Mouse (Mus musculus): Measurements from ENCODE around the gene Tex29.

DNA sequence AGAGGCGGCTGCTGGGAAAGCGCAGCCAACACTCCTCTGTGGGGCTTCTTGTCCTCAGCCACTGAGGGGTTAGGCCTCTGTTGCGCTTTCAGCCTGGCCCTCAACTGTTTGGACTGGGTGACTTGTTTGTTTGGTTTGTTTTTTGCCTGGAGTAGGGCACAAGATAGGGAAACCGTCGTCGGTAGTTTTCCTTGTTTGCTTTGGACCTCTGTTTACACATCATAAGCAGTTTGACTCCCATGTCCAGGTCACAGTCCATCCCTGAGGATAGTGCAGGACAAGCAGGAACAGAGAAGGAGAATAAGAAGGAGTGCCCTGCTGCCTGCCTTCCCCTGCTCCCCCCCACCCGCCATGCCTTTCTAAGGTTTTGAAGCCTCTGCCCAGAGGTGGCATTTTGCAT, 26.5 kb upstream of the Tex29 start:
- TF ChIP-seq MYOG (IDR thresholded peaks at IDR 0.05; ENCODE audit: control insufficient read depth in 1 of 3, insufficient read depth in 1 of 3, insufficient read length in 2 of 3, low read depth in 2 of 3): no peak
- TF ChIP-seq POLR2AphosphoS2 (IDR thresholded peaks at IDR 0.05; ENCODE audit: insufficient read length, low read depth): no peak
- TF ChIP-seq POLR2A (IDR thresholded peaks at IDR 0.05; ENCODE audit: insufficient read length, low read depth): no peak
- TF ChIP-seq E2F4 (IDR thresholded peaks at IDR 0.05; ENCODE audit: insufficient read depth): no peak
- TF ChIP-seq MYOD1 (IDR thresholded peaks at IDR 0.05; ENCODE audit: control insufficient read depth in 1 of 3, insufficient read length in 2 of 3, low read depth in 2 of 3): no peak
- no peak for TF ChIP-seq TCF12 (IDR thresholded peaks at IDR 0.05; ENCODE audit: insufficient read depth, poor library complexity, severe bottlenecking)
- no peak for TF ChIP-seq CEBPB (IDR thresholded peaks at IDR 0.05; ENCODE audit: insufficient read depth, poor library complexity, severe bottlenecking)
- TF ChIP-seq MAX (IDR thresholded peaks at IDR 0.05; ENCODE audit: low read depth): no peak
